Mouse (Mus musculus) CH12.LX (cell line): ENCODE data around the gene Cacna1a. TPM values are rescaled to one million over a fixed set of nuclear protein-coding genes. Genes with fewer than 3 reads are reported as not detected.

Source experiments
- DNase-seq: peaks from one replicate; pipeline ENCODE4 v3.0.0-alpha.2; 2013; ENCODE audit errors: extremely low read depth
- H3K27ac ChIP-seq: 2 replicates; pipeline ENCODE4 v1.5.1; 2012; ENCODE audit warnings: low read depth, mild to moderate bottlenecking, control low read depth, moderate library complexity; ENCODE audit not compliant: insufficient read depth
- H3K27me3 ChIP-seq: replicated peaks from 2 replicates; pipeline ENCODE3; 2012; ENCODE audit warnings: inconsistent platforms
- H3K36me3 ChIP-seq, 2 experiments: replicated peaks in 1 of 2; 2 replicates each; pipeline versions ENCODE3 to v1.6.1; 2012; ENCODE audit warnings: inconsistent platforms in 1 of 2, low read length in 1 of 2, mild to moderate bottlenecking in 1 of 2, mixed read lengths in 1 of 2, moderate library complexity in 1 of 2; ENCODE audit not compliant: control insufficient read depth in 1 of 2, insufficient read depth in 1 of 2
- H3K4me1 ChIP-seq, 2 experiments: 2 replicates each; pipeline ENCODE4 v1.6.1; 2012; ENCODE audit warnings: inconsistent platforms in 1 of 2, moderate library complexity in 1 of 2; ENCODE audit not compliant: insufficient read depth in 2 of 2, control insufficient read depth in 1 of 2
- H3K4me2 ChIP-seq: 2 replicates; pipeline ENCODE4 v1.6.1; 2012; ENCODE audit warnings: low read depth, mild to moderate bottlenecking, control low read depth; ENCODE audit not compliant: poor library complexity, insufficient read depth, severe bottlenecking
- H3K4me3 ChIP-seq, 3 experiments: fragments of 150-350 bp in 1 of 3; sonication (generic) in 1 of 3; replicated peaks in 1 of 3; 2 replicates each; pipeline versions ENCODE3 to v1.5.1; 2011 to 2012; ENCODE audit warnings: low read depth in 2 of 3, low read length in 2 of 3, mild to moderate bottlenecking in 2 of 3, moderate library complexity in 2 of 3, control low read depth in 1 of 3, improper control_type of control experiment in 1 of 3, inconsistent platforms in 1 of 3, mixed read lengths in 1 of 3; ENCODE audit not compliant: poor library complexity in 1 of 3
- H3K79me2 ChIP-seq: replicated peaks from 2 replicates; pipeline ENCODE4 v1.6.1; 2012; ENCODE audit warnings: mild to moderate bottlenecking, moderate library complexity; ENCODE audit not compliant: control insufficient read depth, poor library complexity, insufficient read depth, severe bottlenecking; ENCODE audit errors: extremely low read depth
- H3K9ac ChIP-seq: 2 replicates; pipeline ENCODE4 v1.6.1; 2012; ENCODE audit warnings: low read depth, mild to moderate bottlenecking, control low read depth, moderate library complexity; ENCODE audit not compliant: insufficient read depth
- H3K9me3 ChIP-seq: replicated peaks from 2 replicates; pipeline ENCODE3; 2012; ENCODE audit warnings: low read length, inconsistent platforms, mixed read lengths
- BHLHE40 ChIP-seq: IDR thresholded peaks from 2 replicates; pipeline ENCODE4 v1.6.1; 2011; ENCODE audit warnings: mild to moderate bottlenecking, low read depth, low read length, improper control_type of control experiment
- CTCF ChIP-seq, 2 experiments: IDR thresholded peaks in 1 of 2; conservative IDR thresholded peaks in 1 of 2; 2 replicates each; pipeline ENCODE4 v1.5.1; 2011 to 2012; ENCODE audit warnings: low read depth in 2 of 2, low read length in 2 of 2, improper control_type of control experiment in 1 of 2, inconsistent platforms in 1 of 2, mild to moderate bottlenecking in 1 of 2, moderate library complexity in 1 of 2
- ELF1 ChIP-seq: IDR thresholded peaks from 2 replicates; pipeline ENCODE4 v1.6.1; 2014; ENCODE audit warnings: low read depth, mild to moderate bottlenecking, inconsistent platforms, low read length, improper control_type of control experiment
- ETS1 ChIP-seq: conservative IDR thresholded peaks from 2 replicates; pipeline ENCODE4 v1.6.1; 2012; ENCODE audit warnings: low read depth, mild to moderate bottlenecking, inconsistent platforms, low read length, improper control_type of control experiment, moderate library complexity
- GABPA ChIP-seq: IDR thresholded peaks from 2 replicates; pipeline ENCODE4 v1.6.1; 2012; ENCODE audit warnings: low read depth, low read length, improper control_type of control experiment, inconsistent platforms; ENCODE audit not compliant: insufficient replicate concordance
- IRF4 ChIP-seq: IDR thresholded peaks from 2 replicates; pipeline ENCODE4 v1.6.1; 2014; ENCODE audit warnings: low read depth, mild to moderate bottlenecking, inconsistent platforms, low read length, improper control_type of control experiment
- JUN ChIP-seq: IDR thresholded peaks from 2 replicates; pipeline ENCODE4 v1.6.1; 2011; ENCODE audit warnings: low read depth, mild to moderate bottlenecking, low read length, improper control_type of control experiment, moderate library complexity; ENCODE audit not compliant: insufficient read depth
- JUND ChIP-seq: conservative IDR thresholded peaks from 2 replicates; pipeline ENCODE4 v1.6.1; 2011; ENCODE audit warnings: low read depth, low read length, improper control_type of control experiment
- MAZ ChIP-seq: IDR thresholded peaks from 2 replicates; pipeline ENCODE4 v1.6.1; 2012; ENCODE audit warnings: low read depth, mild to moderate bottlenecking, inconsistent platforms, low read length, improper control_type of control experiment, moderate library complexity
- MYC ChIP-seq: IDR thresholded peaks from 2 replicates; pipeline ENCODE4 v1.6.1; 2011; ENCODE audit warnings: low read depth, mild to moderate bottlenecking, improper control_type of control experiment, low read length
- NRF1 ChIP-seq: IDR thresholded peaks from 2 replicates; pipeline ENCODE4 v1.6.1; 2014; ENCODE audit warnings: low read depth, mild to moderate bottlenecking, inconsistent platforms, low read length, improper control_type of control experiment, moderate library complexity
- POLR2A ChIP-seq: IDR thresholded peaks from 2 replicates; pipeline ENCODE4 v1.6.1; 2011; ENCODE audit warnings: low read depth, mild to moderate bottlenecking, improper control_type of control experiment, low read length
- TBP ChIP-seq: conservative IDR thresholded peaks from 2 replicates; pipeline ENCODE4 v1.6.1; 2011; ENCODE audit warnings: low read depth, low read length, improper control_type of control experiment
- TCF12 ChIP-seq: IDR thresholded peaks from 2 replicates; pipeline ENCODE4 v1.6.1; 2014; ENCODE audit warnings: low read depth, mild to moderate bottlenecking, inconsistent platforms, low read length, improper control_type of control experiment
- UBTF ChIP-seq: IDR thresholded peaks from 2 replicates; pipeline ENCODE4 v1.6.1; 2012; ENCODE audit warnings: low read depth, mild to moderate bottlenecking, inconsistent platforms, low read length, improper control_type of control experiment, moderate library complexity
- USF2 ChIP-seq: conservative IDR thresholded peaks from 2 replicates; pipeline ENCODE4 v1.6.1; 2011; ENCODE audit warnings: low read depth, low read length, improper control_type of control experiment
- ZC3H11A ChIP-seq: IDR thresholded peaks from 2 replicates; pipeline ENCODE4 v1.6.1; 2012; ENCODE audit warnings: low read depth, mild to moderate bottlenecking, inconsistent platforms, low read length, improper control_type of control experiment
- ZNF384 ChIP-seq: IDR thresholded peaks from 2 replicates; pipeline ENCODE4 v1.6.1; 2012; ENCODE audit warnings: low read depth, low read length, improper control_type of control experiment, inconsistent platforms
- dilution Hi-C: fragments of 300-500 bp; cut with MboI; formaldehyde crosslinking; loops from 2 replicates; pipeline ENCODE4 v1.14.3; 2020; ENCODE audit warnings: low sequenced_read_pairs; ENCODE audit not compliant: extremely low pct_unique_long_range_greater_than_20kb, extremely low pct_ligation_motif_present
- in situ Hi-C: fragments of 300-500 bp; cut with MboI; formaldehyde crosslinking; loops from 3 replicates; pipeline ENCODE4 v1.14.3; 2019; ENCODE audit warnings: low sequenced_read_pairs, low pct_ligation_motif_present, low pct_unique_long_range_greater_than_20kb, mixed read lengths
- polyA plus RNA-seq: library from polyadenylated mRNA; unstranded; fragments of >175 nt; gene quantifications from 2 replicates; pipeline ENCODE4 v1.2.1, GENCODE M21; 2012; ENCODE audit warnings: low read depth; ENCODE audit not compliant: insufficient read length
- total RNA-seq, 2 experiments: library from RNA; depleted of rRNA; stranded (reverse); fragments of 300-350 nt in 1 of 2; fragments of >200 nt in 1 of 2; gene quantifications; 2 replicates each; pipeline ENCODE4 v1.2.3; 2012 to 2014

Gene Cacna1a
- total and polyA plus RNA-seq, 3 experiments = 2.6 to 9.4 (median 6.9) TPM

- TF ChIP-seq ELF1 (no peak), ZNF384 (no peak), IRF4 (no peak), JUN (no peak), ETS1 (no peak), NRF1 (no peak), GABPA (no peak), MYC (no peak), POLR2A (no peak), JUND (no peak), MAZ (no peak), USF2 (no peak), ZC3H11A (no peak)
- Histone ChIP-seq H3K4me3 (no peak overlapping the region), H3K79me2 (no peaks in the 10 kb centered on the region), H3K9ac (no peak overlapping the region), H3K27me3 (peaks cover 79% of the 10 kb centered on the region), H3K9me3 (peaks cover 2% of the 10 kb centered on the region), H3K36me3 (no peaks in the 10 kb centered on the region), H3K27ac (no peak overlapping the region), H3K4me2 (no peak overlapping the region), H3K4me1 (no peaks in the 10 kb centered on the region)
- no peak for DNase-seq
- in situ Hi-C loops = loop anchor here (5.0 kb wide), 1 partner anchor 186 kb away; no protein-coding TSS in a partner anchor
- dilution Hi-C loops = no loop called here
These were observed 11.7 kb upstream of the Cacna1a start for GRCm38 (mm10) chr8:84376564-84376963.

GRCm38 (mm10) chr8:84381676-84382075 is 6.6 kb upstream of the Cacna1a start:
- DNase-seq = no peak
- peaks cover 2% of the 10 kb centered on the region for H3K9me3 ChIP-seq
- no peak overlapping the region for H3K4me2 ChIP-seq
- H3K79me2 ChIP-seq = no peaks in the 10 kb centered on the region
- dilution Hi-C loops (no loop called here), in situ Hi-C loops (no loop called here)
- H3K9ac ChIP-seq = no peak overlapping the region
- H3K27ac ChIP-seq = no peak overlapping the region
- peaks cover 67% of the 10 kb centered on the region for H3K27me3 ChIP-seq
- TF ChIP-seq CTCF (conservative IDR thresholded peaks at IDR 0.05 in 1 of 2, IDR thresholded peaks at IDR 0.05 in 1 of 2; ENCODE audit: low read depth in 2 of 2, low read length in 2 of 2) = no peak
- no peak for TF ChIP-seq UBTF
- no peak for TF ChIP-seq TBP
- TF ChIP-seq BHLHE40 = no peak
- TF ChIP-seq POLR2A = no peak
- TF ChIP-seq USF2 = no peak
- no peak for TF ChIP-seq JUN
- no peak for TF ChIP-seq TCF12
- H3K4me3 ChIP-seq = no peak overlapping the region
- H3K36me3 ChIP-seq = no peaks in the 10 kb centered on the region
- H3K4me1 ChIP-seq = no peaks in the 10 kb centered on the region
